Mouse (Mus musculus) midbrain, postnatal 0 days (tissue): Measurements from ENCODE around the gene Cfap61. TPM values are rescaled to one million over a fixed set of nuclear protein-coding genes. Genes with fewer than 3 reads are reported as not detected.

Experiments used
- ATAC-seq: fragments of 200-750 bp; cut with Nextera tagmentation; 2 replicates; pipeline ENCODE4 v1.8.0; 2017; ENCODE audit warnings: moderate number of reproducible peaks, mild to moderate bottlenecking, moderate TSS enrichment, moderate library complexity; ENCODE audit not compliant: low FRiP score
- DNase-seq: peaks from one replicate; pipeline ENCODE4 v3.0.0-alpha.2; 2015; ENCODE audit warnings: low spot score
- H3K27ac ChIP-seq: fragments of 300-500 bp; sonication (generic); 2 replicates; pipeline ENCODE4 v1.5.1; 2014; ENCODE audit warnings: low read depth, mild to moderate bottlenecking, low read length, mixed read lengths
- H3K27me3 ChIP-seq: fragments of 300-500 bp; sonication (generic); 2 replicates; pipeline ENCODE4 v1.6.1; 2014; ENCODE audit warnings: low read length, control low read depth, mixed read lengths; ENCODE audit not compliant: insufficient read depth
- H3K36me3 ChIP-seq: fragments of 300-500 bp; sonication (generic); 2 replicates; pipeline ENCODE4 v1.6.1; 2014; ENCODE audit warnings: low read length, control low read depth, mixed read lengths; ENCODE audit not compliant: insufficient read depth
- H3K4me1 ChIP-seq: fragments of 300-500 bp; sonication (generic); 2 replicates; pipeline ENCODE4 v1.6.1; 2014; ENCODE audit warnings: mild to moderate bottlenecking, control low read depth, antibody characterized with exemption, low read length, mixed read lengths; ENCODE audit not compliant: insufficient read depth
- H3K4me2 ChIP-seq: fragments of 300-500 bp; sonication (generic); 2 replicates; pipeline ENCODE4 v1.6.1; 2014; ENCODE audit warnings: low read depth, mild to moderate bottlenecking, low read length, mixed read lengths; ENCODE audit not compliant: poor library complexity, severe bottlenecking
- H3K4me3 ChIP-seq: fragments of 300-500 bp; sonication (generic); 2 replicates; pipeline ENCODE4 v1.5.1; 2014; ENCODE audit warnings: low read depth, mild to moderate bottlenecking, low read length, moderate library complexity
- H3K9ac ChIP-seq: fragments of 300-500 bp; sonication (generic); replicated peaks from 2 replicates; pipeline ENCODE4 v1.6.1; 2014; ENCODE audit warnings: mild to moderate bottlenecking, low read length, moderate library complexity, mixed read lengths; ENCODE audit not compliant: poor library complexity, severe bottlenecking
- H3K9me3 ChIP-seq: fragments of 300-500 bp; sonication (generic); 2 replicates; pipeline ENCODE4 v1.6.1; 2016; ENCODE audit warnings: low read length, control low read depth
- CTCF ChIP-seq: IDR thresholded peaks from 2 replicates; pipeline ENCODE4 v1.5.1; 2016; ENCODE audit warnings: antibody characterized with exemption, mild to moderate bottlenecking
- WGBS: fragments of 180-500 bp; shearing (Covaris S2); extraction: QIAGEN DNeasy Blood & Tissue Kit; methylation state at CpG from one replicate; pipeline ENCODE4 v1.1.7; 2014; 5-methylcytosine and 5-hydroxymethylcytosine counted together
- polyA plus RNA-seq: library from polyadenylated mRNA; unstranded; fragments of >200 nt; fragmentation: Nextera tagmentation; extraction: Ambion mirVana; gene quantifications from 2 replicates; pipeline ENCODE4 v1.2.1, GENCODE M21; 2015
- total RNA-seq: library from RNA; depleted of rRNA; stranded (reverse); fragments of >200 nt; gene quantifications from 2 replicates; pipeline ENCODE4 v1.2.3, GENCODE M21; 2014; rRNA removed

Cfap61 gene
- total and polyA plus RNA-seq, 2 experiments from 2014 or later: 2.5 to 3.7 TPM

- Histone ChIP-seq H3K9me3 (no peaks in the 10 kb centered on the region), H3K27me3 (no peaks in the 10 kb centered on the region), H3K36me3 (no peaks in the 10 kb centered on the region), H3K4me2 (no peak overlapping the region), H3K27ac (peak overlapping the region; percentile 44), H3K4me1 (no peaks in the 10 kb centered on the region), H3K4me3 (no peak overlapping the region), H3K9ac (no peak overlapping the region)
- ATAC-seq (0 out of 2 replicates have a peak, but pooled peaks have one; percentile 48), DNase-seq (peak; percentile 62)
- no peak for TF ChIP-seq CTCF
- WGBS: 17% methylated on average over 10 of the region's 10 CpGs
Measured at GRCm38 (mm10) chr2:146258736-146259469, 324.3 kb downstream of the Cfap61 start.

DNA sequence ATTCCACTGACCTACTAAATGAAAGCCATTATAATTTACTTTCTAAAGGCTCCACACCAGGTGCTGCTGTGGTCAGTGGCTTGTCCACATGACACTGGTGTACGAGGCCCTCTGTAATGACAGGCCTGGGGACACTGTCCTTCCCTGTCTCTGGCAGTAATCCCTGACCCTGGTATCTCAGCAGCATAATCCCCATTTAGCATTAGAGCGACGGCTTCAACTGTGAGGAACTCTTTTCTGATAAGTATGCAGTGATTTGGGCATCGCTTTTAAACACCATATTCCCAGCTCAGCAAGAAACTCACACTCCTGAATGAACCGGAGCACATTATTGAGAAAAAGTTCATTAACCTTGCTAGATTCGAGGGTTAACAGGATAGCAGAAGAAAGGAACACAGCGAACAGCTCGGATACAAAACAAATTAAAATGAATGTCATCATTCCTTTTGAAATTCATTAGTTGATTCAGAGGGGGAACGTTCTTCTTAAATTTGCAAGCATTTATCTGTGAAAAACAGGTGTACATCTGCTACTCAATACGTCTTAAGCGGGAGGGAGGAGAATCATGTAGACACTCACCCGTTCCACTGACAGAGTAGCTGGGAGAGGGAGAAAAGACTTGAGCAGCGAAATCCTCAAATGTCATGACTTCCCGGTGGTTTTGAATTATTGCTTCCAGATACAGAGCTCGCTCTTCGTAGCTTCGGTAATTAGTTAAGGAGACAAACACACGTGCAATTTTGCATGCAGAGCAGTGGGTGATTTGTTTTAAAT, 325.4 kb downstream of the Cfap61 start:
- H3K4me2 ChIP-seq: peak overlapping the region; percentile 22; the same call in 1 of the 2 replicates
- TF ChIP-seq CTCF: no peak
- 0 out of 2 replicates have a peak overlapping the region, but pooled peaks have one; percentile 8 for H3K9ac ChIP-seq
- no peaks in the 10 kb centered on the region for H3K9me3 ChIP-seq
- no peaks in the 10 kb centered on the region for H3K27me3 ChIP-seq
- H3K36me3 ChIP-seq: no peaks in the 10 kb centered on the region
- peak overlapping the region; percentile 33 for H3K27ac ChIP-seq
- no peak for ATAC-seq
- no peak overlapping the region for H3K4me3 ChIP-seq
- WGBS: 28% methylated on average over 18 of the region's 18 CpGs
- H3K4me1 ChIP-seq: no peaks in the 10 kb centered on the region
- DNase-seq: no peak

GRCm38 (mm10) chr2:146261146-146261545, 326.6 kb downstream of the Cfap61 start:
- Histone ChIP-seq H3K4me1 (no peaks in the 10 kb centered on the region), H3K36me3 (no peaks in the 10 kb centered on the region), H3K27me3 (no peaks in the 10 kb centered on the region), H3K9me3 (no peaks in the 10 kb centered on the region), H3K4me2 (no peak overlapping the region), H3K4me3 (no peak overlapping the region), H3K9ac (no peak overlapping the region), H3K27ac (no peak overlapping the region)
- WGBS: 58% methylated on average over 4 of the region's 4 CpGs
- ATAC-seq (no peak), DNase-seq (no peak)
- no peak for TF ChIP-seq CTCF

GRCm38 (mm10) chr2:146262215-146262614, 327.6 kb downstream of the Cfap61 start:
- Histone ChIP-seq H3K4me3 (no peak overlapping the region), H3K36me3 (no peaks in the 10 kb centered on the region), H3K9ac (no peak overlapping the region), H3K9me3 (no peaks in the 10 kb centered on the region), H3K4me2 (no peak overlapping the region), H3K4me1 (no peaks in the 10 kb centered on the region), H3K27me3 (no peaks in the 10 kb centered on the region), H3K27ac (no peak overlapping the region)
- peak; percentile 84 for DNase-seq
- WGBS: 23% methylated on average over 10 of the region's 10 CpGs
- TF ChIP-seq CTCF: no peak
- ATAC-seq: peak; percentile 72

GRCm38 (mm10) chr2:146262966-146263365, 328.4 kb downstream of the Cfap61 start:
- H3K4me1 ChIP-seq: no peaks in the 10 kb centered on the region
- H3K4me3 ChIP-seq: no peak overlapping the region
- DNase-seq (no peak), ATAC-seq (no peak)
- no peaks in the 10 kb centered on the region for H3K9me3 ChIP-seq
- no peak for TF ChIP-seq CTCF
- no peaks in the 10 kb centered on the region for H3K27me3 ChIP-seq
- H3K36me3 ChIP-seq: no peaks in the 10 kb centered on the region
- H3K9ac ChIP-seq: no peak overlapping the region
- H3K27ac ChIP-seq: no peak overlapping the region
- H3K4me2 ChIP-seq: no peak overlapping the region

Other genes with a start within 250 kb of the Cfap61 start
- gene Naa20, start 32.7 kb upstream of the Cfap61 start, total RNA-seq: 106 and 129 TPM in 2 replicates
- gene Naa20, start 32.7 kb upstream of the Cfap61 start, polyA plus RNA-seq: 153 and 160 TPM in 2 replicates
- 13.7 and 16.2 TPM in 2 replicates for gene Crnkl1, start 230 bp downstream of the Cfap61 start, total RNA-seq
- 13.2 and 15.5 TPM in 2 replicates for gene Crnkl1, start 230 bp downstream of the Cfap61 start, polyA plus RNA-seq